Mouse (Mus musculus): Measurements from ENCODE around the gene Olfr600. TPM values are rescaled to one million over a fixed set of nuclear protein-coding genes. Genes with fewer than 3 reads are reported as not detected.
"Not testable (repeated sequence)": the region's sequence is repeated elsewhere in the genome, so short reads cannot be mapped to it uniquely, and the experiment has no call there.

The Olfr600 gene
- polyA plus RNA-seq (2015; fragmentation: Nextera tagmentation; extraction: Ambion mirVana), result not detected in 2 replicates

DNA sequence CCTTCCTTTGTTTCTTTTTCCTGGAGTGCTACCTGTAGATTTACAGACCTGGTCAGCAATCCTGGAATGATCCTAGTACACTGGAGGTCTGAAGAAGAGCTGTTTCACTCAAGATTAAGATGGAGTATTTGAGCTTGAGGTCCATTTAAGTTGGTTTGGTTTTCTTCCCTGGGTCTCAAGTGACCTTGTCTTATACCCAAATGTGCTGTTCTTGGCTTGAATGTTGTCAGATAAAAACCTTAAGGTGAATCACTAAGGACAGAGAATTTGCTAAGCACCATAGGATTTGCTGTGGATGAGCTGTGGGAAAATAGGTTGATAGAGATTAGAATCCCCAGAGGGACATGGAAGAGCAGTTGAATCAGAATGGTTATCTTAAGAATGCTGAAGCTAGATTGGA lies at the start of gene Olfr600:
Gene Olfr600, minus strand, starts transcription at position 101 of the 400 bp plus-strand sequence.
- no peak for ATAC-seq
- no peaks in the 10 kb centered on the region for H3K4me1 ChIP-seq (replicated peaks)
- H3K36me3 ChIP-seq, result no peaks in the 10 kb centered on the region
- no peak within 1 kb of the TSS for H3K4me2 ChIP-seq (replicated peaks)
- no peak within 1 kb of the TSS for H3K9ac ChIP-seq (replicated peaks)
- no peaks in the 10 kb centered on the region for H3K27me3 ChIP-seq
- H3K27ac ChIP-seq, result no peak within 1 kb of the TSS
- H3K4me3 ChIP-seq (replicated peaks), result no peak within 1 kb of the TSS
- H3K9me3 ChIP-seq, result no peaks in the 10 kb centered on the region

DNA sequence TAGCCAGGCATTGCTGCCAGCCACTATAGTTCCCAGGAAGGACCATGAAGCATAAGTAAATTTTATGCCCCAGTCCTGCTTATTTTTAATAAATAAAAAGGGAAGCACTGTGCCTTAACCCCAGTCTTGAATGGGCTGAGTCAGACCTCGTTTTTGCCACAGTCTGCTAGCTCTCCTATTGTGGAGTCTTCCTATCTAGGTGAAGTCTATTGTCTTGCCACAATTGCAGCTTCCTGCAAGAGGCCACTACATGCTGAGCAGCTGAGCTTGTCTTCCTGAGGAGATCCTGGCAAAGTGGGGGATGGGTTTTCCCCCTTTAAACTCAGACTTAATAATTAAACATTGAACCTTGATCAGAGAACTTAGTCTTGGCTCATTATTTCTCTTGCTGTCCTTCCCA lies 49.5 kb upstream of the Olfr600 start:
- Histone ChIP-seq H3K9ac (replicated peaks) (no peak overlapping the region), H3K36me3 (no peaks in the 10 kb centered on the region), H3K4me3 (replicated peaks) (no peak overlapping the region), H3K9me3 (no peaks in the 10 kb centered on the region), H3K27ac (no peak overlapping the region), H3K4me1 (replicated peaks) (no peaks in the 10 kb centered on the region), H3K27me3 (no peaks in the 10 kb centered on the region), H3K4me2 (replicated peaks) (no peak overlapping the region)
- WGBS, result 9% methylated on average over 1 of the region's 1 CpGs
- ATAC-seq, result no peak

DNA sequence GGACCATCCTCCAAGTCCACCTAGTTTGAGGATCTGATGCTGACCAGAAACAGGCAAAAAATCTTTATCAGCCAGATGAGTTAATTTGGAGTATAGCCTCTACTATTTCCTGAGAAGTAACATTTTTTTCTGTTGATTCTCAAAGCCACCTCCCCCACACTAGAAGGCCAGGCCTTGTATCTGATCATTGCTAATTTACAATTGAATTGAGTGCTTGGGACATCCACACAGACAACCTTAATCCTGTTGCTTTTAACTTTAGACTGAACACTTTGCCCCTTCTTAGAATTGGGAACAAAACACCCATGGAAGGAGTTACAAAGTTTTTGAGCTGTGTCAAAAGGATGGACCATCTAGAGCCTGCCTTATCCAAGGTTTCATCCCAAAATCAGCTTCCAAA lies 48.3 kb upstream of the Olfr600 start:
- no peaks in the 10 kb centered on the region for H3K36me3 ChIP-seq
- H3K27me3 ChIP-seq, result no peaks in the 10 kb centered on the region
- no peak overlapping the region for H3K27ac ChIP-seq
- H3K9ac ChIP-seq (replicated peaks), result no peak overlapping the region
- H3K4me1 ChIP-seq (replicated peaks), result no peaks in the 10 kb centered on the region
- no peaks in the 10 kb centered on the region for H3K9me3 ChIP-seq
- H3K4me2 ChIP-seq (replicated peaks), result no peak overlapping the region
- ATAC-seq, result no peak
- no peak overlapping the region for H3K4me3 ChIP-seq (replicated peaks)

DNA sequence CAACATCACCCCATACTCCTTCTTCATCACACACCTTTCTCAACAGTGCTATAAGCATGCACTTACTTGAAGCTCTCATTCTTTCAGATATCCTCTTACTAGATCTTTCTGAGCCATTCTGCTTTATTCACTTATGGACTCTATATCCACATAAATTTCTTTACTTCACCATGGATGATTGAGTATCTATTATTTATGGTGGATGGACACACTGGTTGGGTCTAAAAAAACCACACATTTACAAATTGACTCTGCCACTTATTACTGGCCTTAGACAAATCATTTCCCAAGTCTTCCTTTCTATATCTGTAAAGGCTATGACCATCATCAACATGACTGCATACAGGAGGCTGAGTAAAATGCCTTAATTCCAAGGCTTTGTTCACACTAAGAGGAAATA lies 36.6 kb upstream of the Olfr600 start, which contains the start of gene Olfr603:
Gene Olfr603, minus strand, starts transcription at position 101 of the 400 bp plus-strand sequence.
- H3K36me3 ChIP-seq, result no peaks in the 10 kb centered on the region
- H3K4me3 ChIP-seq (replicated peaks), result no peak within 1 kb of the TSS
- H3K4me1 ChIP-seq (replicated peaks), result no peaks in the 10 kb centered on the region
- H3K4me2 ChIP-seq (replicated peaks), result no peak within 1 kb of the TSS
- H3K9me3 ChIP-seq, result no peaks in the 10 kb centered on the region
- H3K27me3 ChIP-seq, result no peaks in the 10 kb centered on the region
- H3K9ac ChIP-seq (replicated peaks), result no peak within 1 kb of the TSS
- H3K27ac ChIP-seq, result no peak within 1 kb of the TSS
- no peak for ATAC-seq

DNA sequence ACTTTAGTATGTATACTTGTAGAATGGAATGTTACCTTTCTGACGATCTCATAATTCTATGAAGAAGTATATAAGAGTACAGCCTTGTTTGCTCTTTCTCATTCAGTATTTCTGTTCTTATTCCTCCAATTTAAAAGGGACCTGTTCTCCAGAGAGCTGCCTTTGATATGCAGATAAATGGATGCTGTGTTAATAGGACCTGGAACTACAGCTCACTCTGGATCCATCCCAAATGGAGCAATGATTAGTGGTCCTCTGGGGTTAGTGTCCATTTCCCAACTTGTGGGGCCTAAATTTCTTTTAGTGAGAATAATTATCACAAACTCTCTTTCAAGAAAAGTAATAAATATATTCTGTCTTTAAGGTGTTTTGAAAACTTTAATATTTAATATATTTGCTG lies 13.1 kb upstream of the Olfr600 start, which contains the start of gene Olfr601:
Gene Olfr601, minus strand, starts transcription at position 101 of the 400 bp plus-strand sequence.
- Histone ChIP-seq H3K27me3 (no peaks in the 10 kb centered on the region), H3K9me3 (no peaks in the 10 kb centered on the region; the same call in 1 of the 2 replicates), H3K4me2 (replicated peaks) (no peak within 1 kb of the TSS), H3K27ac (no peak within 1 kb of the TSS), H3K36me3 (no peaks in the 10 kb centered on the region), H3K4me1 (replicated peaks) (no peaks in the 10 kb centered on the region), H3K9ac (replicated peaks) (no peak within 1 kb of the TSS), H3K4me3 (replicated peaks) (no peak within 1 kb of the TSS)
- WGBS, result 91% methylated on average over 1 of the region's 1 CpGs
- ATAC-seq, result no peak

DNA sequence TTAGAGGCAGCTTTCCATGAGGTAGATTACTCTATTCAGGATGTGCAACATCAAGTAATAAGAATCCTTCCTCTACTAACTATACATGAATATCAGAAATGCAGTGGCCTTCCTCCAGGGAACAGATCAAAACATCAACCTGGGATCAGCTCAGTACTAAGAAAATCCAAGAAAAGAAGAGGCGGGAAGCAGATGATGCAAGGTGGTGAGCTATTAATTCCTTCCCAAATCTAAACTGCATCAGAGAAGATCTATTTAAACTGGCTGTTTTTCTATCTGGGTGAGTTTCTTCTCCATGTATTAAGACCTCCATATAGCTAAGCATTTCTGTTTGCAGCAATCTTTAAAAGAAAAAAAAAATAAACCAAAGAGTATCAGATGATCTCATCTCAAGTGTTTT lies 13.9 kb downstream of the Olfr600 start, which contains the start of gene Olfr599:
Gene Olfr599, plus strand, starts transcription at position 301 of the 400 bp plus-strand sequence.
- Histone ChIP-seq H3K4me2 (replicated peaks) (no peak within 1 kb of the TSS), H3K4me3 (replicated peaks) (no peak within 1 kb of the TSS), H3K27me3 (no peaks in the 10 kb centered on the region), H3K27ac (no peak within 1 kb of the TSS), H3K9me3 (no peaks in the 10 kb centered on the region), H3K36me3 (no peaks in the 10 kb centered on the region), H3K4me1 (replicated peaks) (no peaks in the 10 kb centered on the region), H3K9ac (replicated peaks) (no peak within 1 kb of the TSS)
- WGBS, result 83% methylated on average over 1 of the region's 1 CpGs
- ATAC-seq, result no peak

DNA sequence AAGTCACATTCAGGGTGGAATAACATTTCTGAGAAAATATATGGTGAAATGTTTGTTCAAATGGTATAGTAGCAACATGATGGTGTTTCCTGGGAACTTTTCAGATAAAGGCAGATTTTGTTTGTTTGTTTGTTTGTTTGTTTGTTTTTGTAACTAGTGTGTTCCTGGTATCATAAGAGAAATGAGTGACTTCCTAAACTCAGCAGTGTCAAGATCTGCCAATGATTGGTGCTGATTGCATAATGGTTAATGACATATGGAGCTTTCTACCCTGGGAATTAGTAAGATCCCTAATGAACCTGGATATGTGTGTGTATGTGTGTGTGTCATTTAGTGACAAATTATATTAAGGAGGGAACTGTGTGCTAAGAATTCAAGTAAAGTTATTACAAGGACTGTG lies 26.2 kb downstream of the Olfr600 start, which contains the start of gene Olfr598:
Gene Olfr598, plus strand, starts transcription at position 301 of the 400 bp plus-strand sequence.
- Histone ChIP-seq H3K9ac (replicated peaks) (no peak within 1 kb of the TSS), H3K4me3 (replicated peaks) (no peak within 1 kb of the TSS), H3K4me2 (replicated peaks) (no peak within 1 kb of the TSS), H3K36me3 (no peaks in the 10 kb centered on the region), H3K27me3 (no peaks in the 10 kb centered on the region), H3K27ac (no peak within 1 kb of the TSS), H3K9me3 (no peaks in the 10 kb centered on the region), H3K4me1 (replicated peaks) (no peaks in the 10 kb centered on the region)
- ATAC-seq, result no peak

DNA sequence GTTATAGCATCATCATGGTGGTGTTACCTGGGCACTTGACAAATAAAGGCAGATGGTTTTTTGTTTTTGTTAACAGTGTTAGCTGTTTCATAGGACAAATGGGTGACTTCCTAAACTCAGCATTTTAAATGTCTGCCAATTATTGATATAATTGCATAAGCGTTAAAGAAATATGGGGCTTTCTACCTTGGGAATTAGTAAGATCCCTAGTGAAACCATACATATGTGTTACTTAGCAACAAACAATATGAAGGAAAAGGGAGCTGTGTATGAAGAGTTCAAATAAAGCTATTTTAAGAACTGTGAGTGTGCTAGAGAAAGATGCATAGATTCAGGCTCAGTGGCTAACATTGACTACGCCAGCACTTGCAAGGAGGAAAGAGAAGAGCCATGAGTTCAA lies 33.5 kb downstream of the Olfr600 start, which contains the start of gene Olfr597:
Gene Olfr597, plus strand, starts transcription at position 301 of the 400 bp plus-strand sequence.
- not testable (repeated sequence) for H3K27ac ChIP-seq; H3K4me3 ChIP-seq (replicated peaks); H3K4me1 ChIP-seq (replicated peaks); H3K36me3 ChIP-seq; H3K4me2 ChIP-seq (replicated peaks); ATAC-seq; H3K9ac ChIP-seq (replicated peaks); H3K9me3 ChIP-seq; H3K27me3 ChIP-seq
- 92% methylated on average over 2 of the region's 2 CpGs for WGBS

DNA sequence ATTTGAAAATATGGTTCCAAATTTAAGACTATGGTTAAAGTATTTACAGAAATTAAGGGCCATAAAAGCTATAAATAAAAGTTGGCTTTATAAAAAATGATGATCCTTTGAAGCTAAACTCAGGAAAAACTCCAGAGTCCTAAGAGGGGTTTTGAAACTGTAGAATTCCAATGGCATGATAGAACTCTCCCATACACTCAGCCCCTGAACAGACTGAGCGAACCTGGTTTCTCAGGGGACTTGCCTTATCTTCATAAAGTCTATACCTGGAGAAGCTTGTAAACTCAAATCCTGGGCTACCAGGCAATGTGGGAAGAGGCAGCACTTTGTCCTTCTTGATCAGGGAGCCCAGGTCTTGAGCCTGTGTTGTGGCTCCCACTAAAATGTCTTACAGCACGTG lies 44.1 kb downstream of the Olfr600 start, which contains the start of gene Olfr596:
Gene Olfr596, plus strand, starts transcription at position 301 of the 400 bp plus-strand sequence.
- not testable (repeated sequence) for H3K4me2 ChIP-seq (replicated peaks); H3K27me3 ChIP-seq; H3K9ac ChIP-seq (replicated peaks); H3K4me3 ChIP-seq (replicated peaks); H3K36me3 ChIP-seq; ATAC-seq; H3K9me3 ChIP-seq; H3K27ac ChIP-seq; H3K4me1 ChIP-seq (replicated peaks)
- 92% methylated on average over 2 of the region's 2 CpGs for WGBS

Other genes starting within 250 kb of the Olfr600 start
- gene Olfr586, start 224.0 kb downstream of the Olfr600 start, polyA plus RNA-seq (2015; fragmentation: Nextera tagmentation; extraction: Ambion mirVana), result not detected in 2 replicates
- gene Olfr588-ps1, start 208.8 kb downstream of the Olfr600 start, polyA plus RNA-seq (2015; fragmentation: Nextera tagmentation; extraction: Ambion mirVana), result not detected in 2 replicates
- gene Olfr589, start 193.3 kb downstream of the Olfr600 start, polyA plus RNA-seq (2015; fragmentation: Nextera tagmentation; extraction: Ambion mirVana), result not detected in 2 replicates
- not detected in 2 replicates for gene Olfr591, start 171.3 kb downstream of the Olfr600 start, polyA plus RNA-seq (2015; fragmentation: Nextera tagmentation; extraction: Ambion mirVana)
- gene Olfr592, start 164.9 kb downstream of the Olfr600 start, polyA plus RNA-seq (2015; fragmentation: Nextera tagmentation; extraction: Ambion mirVana), result not detected in 2 replicates
- not detected in 2 replicates for gene Olfr593, start 137.8 kb downstream of the Olfr600 start, polyA plus RNA-seq (2015; fragmentation: Nextera tagmentation; extraction: Ambion mirVana)
- gene Olfr594, start 132.7 kb downstream of the Olfr600 start, polyA plus RNA-seq (2015; fragmentation: Nextera tagmentation; extraction: Ambion mirVana), result not detected in 2 replicates
- gene Usp17ld, start 97.2 kb downstream of the Olfr600 start, polyA plus RNA-seq (2015; fragmentation: Nextera tagmentation; extraction: Ambion mirVana), result not detected in 2 replicates
- gene Olfr596, start 44.0 kb downstream of the Olfr600 start, polyA plus RNA-seq (2015; fragmentation: Nextera tagmentation; extraction: Ambion mirVana), result not detected in 2 replicates
- not detected in 2 replicates for gene Olfr597, start 33.4 kb downstream of the Olfr600 start, polyA plus RNA-seq (2015; fragmentation: Nextera tagmentation; extraction: Ambion mirVana)
- gene Olfr598, start 26.1 kb downstream of the Olfr600 start, polyA plus RNA-seq (2015; fragmentation: Nextera tagmentation; extraction: Ambion mirVana), result not detected in 2 replicates
- gene Olfr599, start 13.8 kb downstream of the Olfr600 start, polyA plus RNA-seq (2015; fragmentation: Nextera tagmentation; extraction: Ambion mirVana), result not detected in 2 replicates
- gene Olfr601, start 13.0 kb upstream of the Olfr600 start, polyA plus RNA-seq (2015; fragmentation: Nextera tagmentation; extraction: Ambion mirVana), result not detected in 2 replicates
- gene Olfr603, start 36.5 kb upstream of the Olfr600 start, polyA plus RNA-seq (2015; fragmentation: Nextera tagmentation; extraction: Ambion mirVana), result not detected in 2 replicates
- gene Usp17lc, start 65.4 kb upstream of the Olfr600 start, polyA plus RNA-seq (2015; fragmentation: Nextera tagmentation; extraction: Ambion mirVana), result not detected in 2 replicates
- gene Olfr605, start 95.8 kb upstream of the Olfr600 start, polyA plus RNA-seq (2015; fragmentation: Nextera tagmentation; extraction: Ambion mirVana), result not detected in 2 replicates
- not detected in 2 replicates for gene Olfr606, start 99.4 kb upstream of the Olfr600 start, polyA plus RNA-seq (2015; fragmentation: Nextera tagmentation; extraction: Ambion mirVana)
- gene Olfr607, start 114.5 kb upstream of the Olfr600 start, polyA plus RNA-seq (2015; fragmentation: Nextera tagmentation; extraction: Ambion mirVana), result not detected in 2 replicates
- not detected in 2 replicates for gene Olfr608, start 120.2 kb upstream of the Olfr600 start, polyA plus RNA-seq (2015; fragmentation: Nextera tagmentation; extraction: Ambion mirVana)
- not detected in 2 replicates for gene Olfr609, start 148.4 kb upstream of the Olfr600 start, polyA plus RNA-seq (2015; fragmentation: Nextera tagmentation; extraction: Ambion mirVana)
- not detected in 2 replicates for gene Olfr610, start 162.5 kb upstream of the Olfr600 start, polyA plus RNA-seq (2015; fragmentation: Nextera tagmentation; extraction: Ambion mirVana)
- not detected in 2 replicates for gene Olfr611, start 171.2 kb upstream of the Olfr600 start, polyA plus RNA-seq (2015; fragmentation: Nextera tagmentation; extraction: Ambion mirVana)
- not detected in 2 replicates for gene Olfr612, start 193.0 kb upstream of the Olfr600 start, polyA plus RNA-seq (2015; fragmentation: Nextera tagmentation; extraction: Ambion mirVana)
- not detected in 2 replicates for gene Olfr613, start 198.4 kb upstream of the Olfr600 start, polyA plus RNA-seq (2015; fragmentation: Nextera tagmentation; extraction: Ambion mirVana)
- gene Olfr615, start 206.4 kb upstream of the Olfr600 start, polyA plus RNA-seq (2015; fragmentation: Nextera tagmentation; extraction: Ambion mirVana), result not detected in 2 replicates
- gene Olfr616, start 219.5 kb upstream of the Olfr600 start, polyA plus RNA-seq (2015; fragmentation: Nextera tagmentation; extraction: Ambion mirVana), result not detected in 2 replicates
- gene Olfr617, start 223.4 kb upstream of the Olfr600 start, polyA plus RNA-seq (2015; fragmentation: Nextera tagmentation; extraction: Ambion mirVana), result not detected in 2 replicates
- not detected in 2 replicates for gene Olfr618, start 240.4 kb upstream of the Olfr600 start, polyA plus RNA-seq (2015; fragmentation: Nextera tagmentation; extraction: Ambion mirVana)